Mouse (Mus musculus): ENCODE measurements around the gene Pgd.
A peak's percentile ranks its signal among the peaks of the same experiment; 100 is the strongest.
"Not testable (repeated sequence)": the region's sequence is repeated elsewhere in the genome, so short reads cannot be mapped to it uniquely, and the experiment has no call there.

Gene Pgd

GRCm38 (mm10) chr4:149166215-149166946 lies at the start of gene Pgd:
Gene Pgd, minus strand, starts transcription at chr4:149166771.
- peak; percentile 94 to 95 for DNase-seq (ENCODE audit: low spot score in 2 of 2)

GRCm38 (mm10) chr4:149215982-149216381 lies 49.4 kb upstream of the Pgd start:
- no peak for DNase-seq (ENCODE audit: low spot score in 2 of 2)

GRCm38 (mm10) chr4:149215397-149215796 lies 48.8 kb upstream of the Pgd start:
- DNase-seq (ENCODE audit: low spot score in 2 of 2): no peak

DNA sequence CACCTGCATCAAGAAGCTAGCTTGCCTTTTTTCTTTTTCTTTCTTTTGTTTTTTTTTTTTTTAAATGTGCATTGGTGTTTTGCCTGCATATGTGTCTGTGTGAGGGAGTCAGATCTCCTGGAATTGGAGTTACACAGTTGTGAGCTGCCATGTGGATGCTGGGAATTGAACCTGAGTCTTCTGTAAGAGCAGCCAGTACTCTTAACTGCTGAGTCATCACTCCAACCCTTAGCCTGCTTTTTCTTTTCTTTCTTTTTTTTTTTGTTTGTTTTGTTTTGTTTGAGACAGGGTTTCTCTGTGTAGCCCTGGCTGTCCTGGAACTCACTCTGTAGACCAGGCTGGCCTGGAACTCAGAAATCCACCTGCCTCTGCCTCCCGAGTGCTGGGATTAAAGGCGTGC lies 47.9 kb upstream of the Pgd start:
- not testable (repeated sequence) for DNase-seq (ENCODE audit: low spot score in 2 of 2)

- DNase-seq (ENCODE audit: low spot score in 2 of 2): no peak
Measured at GRCm38 (mm10) chr4:149213466-149213865, 46.9 kb upstream of the Pgd start.

DNA sequence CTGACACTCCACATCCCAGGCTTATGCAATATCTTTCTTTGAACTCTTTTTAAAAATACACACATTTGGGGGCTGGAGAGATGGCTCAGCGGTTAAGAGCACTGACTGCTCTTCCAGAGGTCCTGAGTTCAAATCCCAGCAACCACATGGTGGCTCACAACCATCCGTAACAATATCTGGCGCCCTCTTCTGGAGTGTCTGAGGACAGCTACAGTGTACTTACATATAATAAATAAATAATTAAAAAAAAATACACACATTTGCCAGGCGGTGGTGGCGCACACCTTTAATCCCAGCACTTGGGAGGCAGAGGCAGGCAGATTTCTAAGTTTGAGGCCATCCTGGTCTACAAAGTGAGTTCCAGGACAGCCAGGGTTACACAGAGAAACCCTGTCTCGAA lies 44.9 kb upstream of the Pgd start:
- not testable (repeated sequence) for DNase-seq (ENCODE audit: low spot score in 2 of 2)

DNA sequence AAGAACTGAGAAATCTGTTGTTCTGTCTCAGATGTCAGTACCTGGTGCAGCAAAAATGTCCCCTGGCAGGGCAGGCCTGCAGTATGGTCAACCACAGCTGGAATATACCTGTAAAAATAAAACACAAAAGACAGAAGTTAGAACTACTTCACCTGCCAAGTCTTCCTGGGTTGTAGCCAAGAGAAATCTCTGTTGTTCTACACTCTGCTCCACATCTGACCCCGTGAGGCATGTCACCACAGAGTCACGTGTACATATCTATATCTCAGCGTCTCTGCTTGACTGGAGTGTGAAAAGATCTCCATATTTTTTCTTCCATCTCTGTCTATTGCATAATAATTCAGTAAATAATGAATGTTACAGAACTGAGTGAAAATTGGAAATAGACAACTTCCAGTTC lies 35.9 kb upstream of the Pgd start:
- DNase-seq (ENCODE audit: low spot score in 2 of 2): no peak

DNA sequence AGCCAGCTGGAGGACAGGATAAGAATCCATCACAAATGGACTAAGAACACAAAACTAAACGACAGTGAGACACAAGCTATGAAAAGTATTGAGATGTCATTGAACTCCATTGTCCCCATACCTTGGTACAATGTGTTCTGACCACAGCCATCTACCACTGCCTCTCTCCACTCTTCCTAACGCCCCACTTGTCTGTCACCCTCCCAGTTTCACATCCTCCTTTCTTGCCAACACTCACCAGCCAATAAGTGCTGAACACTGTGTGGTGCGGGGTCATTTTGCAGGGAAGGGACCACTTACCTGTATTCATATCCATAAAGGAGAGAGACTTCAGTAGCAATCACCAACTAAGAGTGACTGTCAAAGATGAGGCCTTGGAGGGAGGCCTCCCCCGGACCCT lies 34.5 kb upstream of the Pgd start:
- no peak for DNase-seq (ENCODE audit: low spot score in 2 of 2)

GRCm38 (mm10) chr4:149197180-149197579 lies 30.6 kb upstream of the Pgd start:
- no peak for DNase-seq (ENCODE audit: low spot score in 2 of 2)

- DNase-seq (ENCODE audit: low spot score in 2 of 2): no peak
Measured at GRCm38 (mm10) chr4:149191103-149191502, 24.5 kb upstream of the Pgd start.

DNA sequence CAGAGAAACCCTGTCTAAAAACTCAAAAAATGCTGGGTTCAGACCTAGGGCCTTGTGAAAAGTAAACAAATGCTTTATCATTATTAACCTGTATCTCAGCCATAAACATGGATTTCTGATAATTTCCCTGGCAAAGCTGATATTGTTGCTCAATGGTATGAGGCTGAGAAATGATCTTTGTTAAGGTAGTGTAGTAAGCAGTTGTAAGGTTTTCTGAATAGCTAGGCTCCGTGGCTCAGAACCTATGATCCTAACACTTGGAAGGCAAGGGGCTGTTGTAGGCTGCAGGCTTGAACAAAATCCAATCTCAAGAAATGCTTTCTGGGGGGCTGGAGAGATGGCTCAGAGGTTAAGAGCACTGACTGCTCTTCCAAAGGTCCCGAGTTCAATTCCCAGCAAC lies 22.0 kb upstream of the Pgd start:
- DNase-seq (ENCODE audit: low spot score in 2 of 2): no peak

DNA sequence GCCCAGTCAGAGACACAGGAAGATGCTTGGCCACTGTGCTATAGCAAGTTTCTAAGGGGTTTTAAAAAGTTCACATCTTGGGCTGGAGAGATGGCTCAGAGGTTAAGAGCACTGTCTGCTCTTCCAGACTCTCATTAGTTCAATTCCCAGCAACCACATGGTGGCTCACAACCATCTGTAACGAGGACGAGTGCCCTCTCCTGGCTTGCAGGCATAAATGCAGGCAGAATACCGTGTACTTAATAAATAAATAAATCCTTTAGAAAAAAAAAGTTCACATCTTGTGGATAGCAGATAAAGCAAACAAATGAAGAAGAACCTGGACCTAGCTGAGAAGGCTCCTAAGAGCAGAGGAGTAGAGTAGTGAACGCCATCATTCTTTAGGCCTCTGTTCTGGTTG lies 16.2 kb upstream of the Pgd start:
- no peak for DNase-seq (ENCODE audit: low spot score in 2 of 2)

DNA sequence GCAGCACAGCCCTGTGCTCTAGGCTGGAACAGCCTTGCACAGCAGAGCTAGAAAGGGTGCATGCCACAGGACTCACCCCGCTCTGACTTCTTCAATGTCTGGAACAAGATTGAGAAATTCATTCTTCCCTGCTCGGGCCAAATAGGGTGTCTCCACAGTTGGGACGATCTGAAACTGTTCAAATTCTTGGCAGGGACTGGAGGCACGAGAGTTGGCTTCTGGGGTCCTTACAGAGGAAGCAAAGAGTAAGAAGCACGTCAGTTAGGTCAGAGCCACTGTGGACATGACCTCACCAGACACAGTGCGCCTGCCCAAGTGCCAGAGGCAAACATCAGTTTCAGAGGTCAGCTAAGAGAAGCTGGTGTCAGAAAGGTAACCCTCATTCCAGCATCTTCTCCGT lies 15.6 kb upstream of the Pgd start:
- DNase-seq (ENCODE audit: low spot score in 2 of 2): no peak

DNA sequence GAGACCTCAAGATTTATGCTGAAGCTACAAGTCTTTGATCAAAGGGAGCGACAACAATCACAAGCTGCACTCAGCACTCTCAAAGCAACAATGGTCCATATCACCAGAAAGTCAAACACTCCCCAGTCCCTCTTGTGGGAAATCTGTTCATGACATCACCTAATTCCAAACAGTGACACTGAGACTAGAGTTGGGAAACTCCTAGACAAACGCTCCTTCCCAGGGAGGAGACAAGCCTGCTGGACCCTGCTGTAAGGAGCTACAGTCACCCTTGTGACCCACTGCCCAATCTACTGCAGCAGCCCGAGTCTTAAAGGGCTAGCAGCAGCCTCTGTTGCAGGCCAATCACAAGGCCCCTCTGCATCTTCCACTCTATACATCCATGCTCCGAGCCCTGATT lies 13.0 kb upstream of the Pgd start:
- DNase-seq (ENCODE audit: low spot score in 2 of 2): no peak

GRCm38 (mm10) chr4:149179160-149179559 lies 12.6 kb upstream of the Pgd start:
- no peak for DNase-seq (ENCODE audit: low spot score in 2 of 2)

GRCm38 (mm10) chr4:149178328-149178727 lies 11.8 kb upstream of the Pgd start:
- DNase-seq (ENCODE audit: low spot score in 2 of 2): no peak

DNA sequence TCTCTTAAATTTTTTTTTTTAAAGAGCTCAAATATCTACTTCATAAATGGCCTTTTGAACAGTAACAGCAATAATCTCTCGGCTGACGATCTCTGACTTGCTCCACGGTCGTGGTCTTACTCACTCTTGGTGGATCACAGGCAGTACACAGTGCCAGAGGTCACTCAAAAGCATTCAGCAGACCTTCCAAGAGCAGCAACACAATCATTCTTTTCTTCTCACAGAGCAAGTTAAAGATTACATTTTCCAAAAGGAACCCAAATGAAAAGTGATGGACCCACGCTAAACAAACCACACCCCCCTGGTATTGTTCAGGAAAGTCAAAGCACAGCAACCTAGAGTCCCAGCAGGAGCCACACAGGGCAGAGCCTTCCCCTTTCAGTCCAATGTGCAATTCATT lies 10.5 kb upstream of the Pgd start:
- no peak for DNase-seq (ENCODE audit: low spot score in 2 of 2)

DNA sequence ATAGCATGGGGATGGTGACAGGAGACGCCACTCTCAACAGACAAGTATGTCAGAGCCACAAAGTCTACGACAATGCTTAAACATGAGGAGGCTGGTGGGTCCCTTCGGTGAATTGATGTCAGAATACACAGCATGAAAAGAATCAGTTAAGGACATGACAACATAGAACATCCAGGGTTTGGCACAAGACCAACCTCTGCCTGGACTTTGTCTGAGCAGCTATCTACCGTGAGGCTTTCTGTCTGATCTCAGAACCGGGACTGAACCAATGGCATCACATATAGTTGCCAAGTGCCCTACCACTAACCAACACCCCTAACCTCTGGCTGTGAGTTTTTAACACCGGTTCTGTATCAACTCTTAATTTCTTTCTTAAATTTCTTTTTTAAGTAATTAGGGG lies 10.1 kb upstream of the Pgd start:
- no peak for DNase-seq (ENCODE audit: low spot score in 2 of 2)

- no peak for DNase-seq (ENCODE audit: low spot score in 2 of 2)
Measured at GRCm38 (mm10) chr4:149173661-149174060, 7.1 kb upstream of the Pgd start.

DNA sequence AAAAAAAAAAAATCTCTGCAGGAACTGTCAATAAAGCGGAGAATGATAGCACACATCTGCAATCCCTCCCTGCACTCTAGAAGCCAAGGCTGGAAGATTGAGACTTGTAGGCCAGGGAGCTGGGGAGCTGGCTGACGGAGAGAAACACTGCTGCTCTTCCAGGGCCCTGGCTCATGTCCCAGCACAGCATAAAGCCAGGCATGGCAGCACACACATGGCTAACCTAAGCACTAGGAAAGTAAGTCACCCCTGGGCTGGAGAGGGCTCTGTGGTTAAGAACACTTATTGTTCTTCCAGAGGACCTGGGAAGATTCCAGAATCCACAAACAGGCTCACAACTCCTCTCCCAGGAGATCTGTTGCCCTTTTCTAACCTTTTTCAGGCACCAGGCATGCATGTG lies 6.1 kb upstream of the Pgd start:
- DNase-seq (ENCODE audit: low spot score in 2 of 2): peak in 1 of 2 experiments; percentile 42

GRCm38 (mm10) chr4:149172083-149172482 lies 5.5 kb upstream of the Pgd start:
- no peak for DNase-seq (ENCODE audit: low spot score in 2 of 2)

GRCm38 (mm10) chr4:149171581-149171981 lies 5.0 kb upstream of the Pgd start:
- DNase-seq (ENCODE audit: low spot score in 2 of 2): no peak

- no peak for DNase-seq (ENCODE audit: low spot score in 2 of 2)
Measured at GRCm38 (mm10) chr4:149170394-149170931, 3.9 kb upstream of the Pgd start.

- DNase-seq (ENCODE audit: low spot score in 2 of 2): not testable (repeated sequence)
Measured at GRCm38 (mm10) chr4:149169926-149170325, 3.4 kb upstream of the Pgd start.
